Mouse (Mus musculus): ENCODE data around the gene Gm2174.
A peak's percentile ranks its signal among the peaks of the same experiment; 100 is the strongest.

The Gm2174 gene

GRCm38 (mm10) chrX:56447524-56448015 lies at the start of gene Gm2174:
Gene Gm2174 (plus strand): TSS chrX:56447965.
- ATAC-seq (ENCODE audit: insufficient number of reproducible peaks, low FRiP score, low TSS enrichment): no peak

- ATAC-seq (ENCODE audit: insufficient number of reproducible peaks, low FRiP score, low TSS enrichment): no peak
These were observed 43.1 kb upstream of the Gm2174 start for GRCm38 (mm10) chrX:56404646-56405045.

GRCm38 (mm10) chrX:56405482-56405881 lies 42.3 kb upstream of the Gm2174 start:
- ATAC-seq (ENCODE audit: insufficient number of reproducible peaks, low FRiP score, low TSS enrichment): no peak

GRCm38 (mm10) chrX:56406128-56406527 lies 41.6 kb upstream of the Gm2174 start:
- no peak for ATAC-seq (ENCODE audit: insufficient number of reproducible peaks, low FRiP score, low TSS enrichment)

GRCm38 (mm10) chrX:56416277-56416676 lies 31.5 kb upstream of the Gm2174 start:
- no peak for ATAC-seq (ENCODE audit: insufficient number of reproducible peaks, low FRiP score, low TSS enrichment)

- ATAC-seq (ENCODE audit: insufficient number of reproducible peaks, low FRiP score, low TSS enrichment): no peak
These were observed 30.2 kb upstream of the Gm2174 start for GRCm38 (mm10) chrX:56417541-56417940.

- ATAC-seq (ENCODE audit: insufficient number of reproducible peaks, low FRiP score, low TSS enrichment): no peak
These were observed 17.2 kb upstream of the Gm2174 start for GRCm38 (mm10) chrX:56430601-56431000.

GRCm38 (mm10) chrX:56435758-56436283 lies 11.9 kb upstream of the Gm2174 start:
- ATAC-seq (ENCODE audit: insufficient number of reproducible peaks, low FRiP score, low TSS enrichment): no peak

- ATAC-seq (ENCODE audit: insufficient number of reproducible peaks, low FRiP score, low TSS enrichment): no peak
These were observed 1.0 kb upstream of the Gm2174 start for GRCm38 (mm10) chrX:56446487-56447428.

GRCm38 (mm10) chrX:56454671-56455371 lies 7.1 kb downstream of the Gm2174 start, which contains the start of gene Ints6l:
Gene Ints6l (plus strand): TSS chrX:56454857.
- ATAC-seq (ENCODE audit: insufficient number of reproducible peaks, low FRiP score, low TSS enrichment): peak; percentile 85

GRCm38 (mm10) chrX:56455372-56456246 lies 7.8 kb downstream of the Gm2174 start:
- ATAC-seq (ENCODE audit: insufficient number of reproducible peaks, low FRiP score, low TSS enrichment): peak; percentile 97

- ATAC-seq (ENCODE audit: insufficient number of reproducible peaks, low FRiP score, low TSS enrichment): no peak
These were observed 8.6 kb downstream of the Gm2174 start for GRCm38 (mm10) chrX:56456379-56456778.

- no peak for ATAC-seq (ENCODE audit: insufficient number of reproducible peaks, low FRiP score, low TSS enrichment)
These were observed 14.5 kb downstream of the Gm2174 start for GRCm38 (mm10) chrX:56462020-56462933.

GRCm38 (mm10) chrX:56464906-56465305 lies 17.1 kb downstream of the Gm2174 start:
- ATAC-seq (ENCODE audit: insufficient number of reproducible peaks, low FRiP score, low TSS enrichment): no peak

GRCm38 (mm10) chrX:56467688-56468087 lies 19.9 kb downstream of the Gm2174 start:
- ATAC-seq (ENCODE audit: insufficient number of reproducible peaks, low FRiP score, low TSS enrichment): no peak

- ATAC-seq (ENCODE audit: insufficient number of reproducible peaks, low FRiP score, low TSS enrichment): no peak
These were observed 20.7 kb downstream of the Gm2174 start for GRCm38 (mm10) chrX:56468422-56468821.

GRCm38 (mm10) chrX:56474035-56474434 lies 26.3 kb downstream of the Gm2174 start:
- no peak for ATAC-seq (ENCODE audit: insufficient number of reproducible peaks, low FRiP score, low TSS enrichment)

- ATAC-seq (ENCODE audit: insufficient number of reproducible peaks, low FRiP score, low TSS enrichment): no peak
These were observed 29.8 kb downstream of the Gm2174 start for GRCm38 (mm10) chrX:56477553-56477952.

- no peak for ATAC-seq (ENCODE audit: insufficient number of reproducible peaks, low FRiP score, low TSS enrichment)
These were observed 34.1 kb downstream of the Gm2174 start for GRCm38 (mm10) chrX:56481906-56482305.

Measured in cerebellum, adult (tissue).